Mouse (Mus musculus): Measurements from ENCODE around the gene Aven. TPM values are rescaled to one million over a fixed set of nuclear protein-coding genes. Genes with fewer than 3 reads are reported as not detected.

The Aven gene
- polyA plus RNA-seq, 1 experiment from 2014 or later = 3.1 TPM

GRCm38 (mm10) chr2:112632536-112632935, 139.8 kb downstream of the Aven start:
- Histone ChIP-seq H3K9me3 (no peaks in the 10 kb centered on the region), H3K4me3 (no peak overlapping the region), H3K9ac (no peak overlapping the region), H3K36me3 (peaks cover 16% of the 10 kb centered on the region), H3K4me1 (replicated peaks) (no peaks in the 10 kb centered on the region), H3K27ac (no peak overlapping the region), H3K27me3 (no peaks in the 10 kb centered on the region), H3K4me2 (no peak overlapping the region)
- WGBS = 89% methylated on average over 9 of the region's 9 CpGs
- no peak for ATAC-seq (ENCODE audit: low FRiP score)

GRCm38 (mm10) chr2:112637206-112637605, 144.4 kb downstream of the Aven start:
- Histone ChIP-seq H3K27me3 (no peaks in the 10 kb centered on the region), H3K4me2 (no peak overlapping the region), H3K27ac (no peak overlapping the region), H3K4me1 (replicated peaks) (no peaks in the 10 kb centered on the region), H3K36me3 (peaks cover 5% of the 10 kb centered on the region; the same call in 1 of the 2 replicates), H3K9ac (no peak overlapping the region), H3K4me3 (no peak overlapping the region), H3K9me3 (no peaks in the 10 kb centered on the region)
- 90% methylated on average over 5 of the region's 5 CpGs for WGBS
- ATAC-seq (ENCODE audit: low FRiP score) = no peak

GRCm38 (mm10) chr2:112653836-112654235, 161.1 kb downstream of the Aven start:
- Histone ChIP-seq H3K9ac (no peak overlapping the region), H3K27ac (no peak overlapping the region), H3K9me3 (no peaks in the 10 kb centered on the region), H3K4me1 (replicated peaks) (no peaks in the 10 kb centered on the region), H3K36me3 (no peaks in the 10 kb centered on the region), H3K4me2 (no peak overlapping the region), H3K27me3 (no peaks in the 10 kb centered on the region), H3K4me3 (no peak overlapping the region)
- no peak for ATAC-seq (ENCODE audit: low FRiP score)
- 85% methylated on average over 3 of the region's 3 CpGs for WGBS

DNA sequence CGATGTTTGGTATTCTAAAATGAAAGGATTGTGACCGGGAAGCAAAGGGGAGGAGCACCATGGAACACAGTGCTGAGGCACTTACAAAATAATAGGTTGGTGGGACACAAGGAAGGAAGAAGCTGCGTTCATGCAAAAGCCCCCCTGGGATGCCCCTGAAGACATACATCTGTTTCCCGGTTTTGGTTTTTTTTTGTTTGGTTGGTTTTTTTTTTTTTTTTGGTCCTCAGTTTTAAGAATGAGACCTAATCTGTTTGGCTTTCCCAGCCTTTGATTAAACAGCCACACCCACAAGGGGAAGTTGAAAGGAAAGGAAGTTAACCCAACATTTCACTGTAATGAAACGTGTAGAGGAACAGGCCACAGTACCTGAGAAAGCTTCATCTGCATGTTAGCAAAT, 163.4 kb downstream of the Aven start:
- no peaks in the 10 kb centered on the region for H3K4me1 ChIP-seq (replicated peaks)
- no peak overlapping the region for H3K4me3 ChIP-seq
- no peak for ATAC-seq (ENCODE audit: low FRiP score)
- 71% methylated on average over 5 of the region's 5 CpGs for WGBS
- H3K9ac ChIP-seq = no peak overlapping the region
- no peaks in the 10 kb centered on the region for H3K27me3 ChIP-seq
- H3K36me3 ChIP-seq = no peaks in the 10 kb centered on the region
- no peak overlapping the region for H3K27ac ChIP-seq
- H3K4me2 ChIP-seq = no peak overlapping the region
- no peaks in the 10 kb centered on the region for H3K9me3 ChIP-seq

DNA sequence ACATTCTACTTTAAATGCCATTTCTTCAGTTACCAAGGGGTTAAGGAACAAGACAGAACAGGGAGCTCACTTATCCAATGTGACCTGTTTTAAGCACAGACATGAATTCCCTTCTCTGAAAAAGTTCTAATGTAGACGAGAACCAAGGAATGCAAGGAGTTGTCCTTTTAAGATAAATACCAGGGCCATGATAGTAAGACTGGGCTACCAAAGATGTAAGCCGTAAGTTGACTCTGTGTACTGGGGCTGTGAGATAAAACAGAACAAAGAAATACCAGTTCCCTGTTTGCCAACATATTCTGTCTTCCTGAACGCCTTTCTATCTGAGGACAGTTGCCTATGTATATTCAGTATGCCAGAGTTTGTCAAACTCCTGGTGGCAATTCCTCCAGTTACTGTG, 176.7 kb downstream of the Aven start:
- H3K4me1 ChIP-seq (replicated peaks) = no peaks in the 10 kb centered on the region
- no peak overlapping the region for H3K4me3 ChIP-seq
- no peaks in the 10 kb centered on the region for H3K27me3 ChIP-seq
- no peak for ATAC-seq (ENCODE audit: low FRiP score)
- H3K36me3 ChIP-seq = no peaks in the 10 kb centered on the region
- no peak overlapping the region for H3K9ac ChIP-seq
- WGBS = 94% methylated on average over 3 of the region's 3 CpGs
- H3K27ac ChIP-seq = no peak overlapping the region
- H3K4me2 ChIP-seq = no peak overlapping the region
- no peaks in the 10 kb centered on the region for H3K9me3 ChIP-seq

- no peak overlapping the region for H3K4me3 ChIP-seq
- H3K36me3 ChIP-seq = no peaks in the 10 kb centered on the region
- no peak overlapping the region for H3K27ac ChIP-seq
- H3K4me2 ChIP-seq = no peak overlapping the region
- H3K27me3 ChIP-seq = no peaks in the 10 kb centered on the region
- ATAC-seq (ENCODE audit: low FRiP score) = no peak
- H3K9me3 ChIP-seq = no peaks in the 10 kb centered on the region
- H3K4me1 ChIP-seq (replicated peaks) = no peaks in the 10 kb centered on the region
- H3K9ac ChIP-seq = no peak overlapping the region
- 78% methylated on average over 2 of the region's 2 CpGs for WGBS
Measured at GRCm38 (mm10) chr2:112676175-112676574, 183.4 kb downstream of the Aven start.

GRCm38 (mm10) chr2:112676721-112677120, 184.0 kb downstream of the Aven start:
- no peak for ATAC-seq (ENCODE audit: low FRiP score)
- Histone ChIP-seq H3K27me3 (no peaks in the 10 kb centered on the region), H3K9ac (no peak overlapping the region), H3K4me2 (no peak overlapping the region), H3K27ac (no peak overlapping the region), H3K4me3 (no peak overlapping the region), H3K4me1 (replicated peaks) (no peaks in the 10 kb centered on the region), H3K36me3 (no peaks in the 10 kb centered on the region), H3K9me3 (no peaks in the 10 kb centered on the region)
- 65% methylated on average over 1 of the region's 1 CpGs for WGBS

DNA sequence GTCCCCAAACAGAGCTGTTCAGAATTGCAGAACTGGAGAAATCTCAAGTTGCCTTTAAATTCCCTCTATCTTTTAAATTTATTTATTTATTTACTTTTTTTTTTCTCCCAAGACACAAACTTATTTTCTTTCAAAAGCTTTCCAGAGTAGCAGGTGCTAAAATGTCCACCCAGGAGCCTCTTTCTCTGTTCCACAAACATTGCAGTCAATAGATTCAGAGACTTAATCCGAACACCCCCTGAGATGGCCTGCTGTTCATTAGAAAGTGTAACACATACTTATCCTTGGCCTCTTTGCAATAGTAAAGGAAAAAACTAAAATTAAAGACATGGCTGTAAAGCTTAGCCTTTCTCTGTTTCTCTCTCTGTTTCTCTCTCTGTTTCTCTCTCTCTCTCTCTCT, 184.5 kb downstream of the Aven start:
- 45% methylated on average over 1 of the region's 1 CpGs for WGBS
- Histone ChIP-seq H3K9me3 (no peaks in the 10 kb centered on the region), H3K4me1 (replicated peaks) (no peaks in the 10 kb centered on the region), H3K27ac (no peak overlapping the region), H3K4me2 (no peak overlapping the region), H3K36me3 (no peaks in the 10 kb centered on the region), H3K9ac (no peak overlapping the region), H3K4me3 (no peak overlapping the region), H3K27me3 (no peaks in the 10 kb centered on the region)
- no peak for ATAC-seq (ENCODE audit: low FRiP score)

DNA sequence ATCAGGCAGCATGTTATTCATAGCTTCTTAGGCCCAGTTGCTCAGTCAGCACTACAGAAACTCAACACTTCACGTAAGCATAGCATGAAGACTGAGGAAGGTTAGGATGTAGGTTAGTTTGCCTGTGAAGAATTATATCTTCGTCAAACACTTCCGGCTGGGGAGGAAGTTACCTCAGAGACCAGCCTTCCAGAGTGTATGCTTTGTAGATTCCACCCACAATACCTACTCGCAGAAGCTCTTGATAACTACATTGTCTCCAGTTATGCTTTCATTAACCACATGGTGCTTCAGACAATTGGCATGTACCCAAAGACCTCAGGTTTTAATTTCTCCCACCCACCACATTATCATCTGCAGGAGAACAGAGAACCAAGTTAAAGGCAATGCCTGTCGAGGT, 189.1 kb downstream of the Aven start:
- Histone ChIP-seq H3K27me3 (no peaks in the 10 kb centered on the region), H3K9me3 (no peaks in the 10 kb centered on the region), H3K4me3 (no peak overlapping the region), H3K4me1 (replicated peaks) (no peaks in the 10 kb centered on the region), H3K27ac (no peak overlapping the region), H3K9ac (no peak overlapping the region), H3K36me3 (no peaks in the 10 kb centered on the region), H3K4me2 (no peak overlapping the region)
- 81% methylated on average over 5 of the region's 5 CpGs for whole genome bisulfite sequencing
- ATAC-seq (ENCODE audit: low FRiP score) = no peak

Small RNA genes lying within 50 kb of the gene (microRNA-seq; reads per million reads assigned to microRNA genes)
- not detected for gene Gm44374

Other genes starting within 250 kb of the Aven start
- 0.05 TPM in 1 of 2 replicates, not detected in the other for gene Nutm1, start 233.7 kb upstream of the Aven start, polyA plus RNA-seq (2015; fragmentation: Nextera tagmentation; extraction: Ambion mirVana)
- 154 and 160 TPM in 2 replicates for gene Nop10, start 231.0 kb upstream of the Aven start, polyA plus RNA-seq (2015; fragmentation: Nextera tagmentation; extraction: Ambion mirVana)
- gene Slc12a6, start 227.1 kb upstream of the Aven start, polyA plus RNA-seq (2015; fragmentation: Nextera tagmentation; extraction: Ambion mirVana) = 16.5 and 17.2 TPM in 2 replicates
- not detected in 2 replicates for gene Gm21985, start 226.7 kb upstream of the Aven start, polyA plus RNA-seq (2015; fragmentation: Nextera tagmentation; extraction: Ambion mirVana)
- gene Emc4, start 124.9 kb upstream of the Aven start, polyA plus RNA-seq (2015; fragmentation: Nextera tagmentation; extraction: Ambion mirVana) = 164 and 168 TPM in 2 replicates
- 36.9 and 37.1 TPM in 2 replicates for gene Katnbl1, start 113.8 kb upstream of the Aven start, polyA plus RNA-seq (2015; fragmentation: Nextera tagmentation; extraction: Ambion mirVana)
- 18.4 and 19.2 TPM in 2 replicates for gene Emc7, start 38.0 kb upstream of the Aven start, polyA plus RNA-seq (2015; fragmentation: Nextera tagmentation; extraction: Ambion mirVana)
- 0.48 and 0.68 TPM in 2 replicates for gene Chrm5, start 12.2 kb upstream of the Aven start, polyA plus RNA-seq (2015; fragmentation: Nextera tagmentation; extraction: Ambion mirVana)

Measured in hindbrain, embryonic 13.5 days (tissue).